Mouse (Mus musculus): ENCODE data around the gene Dmrtc1c1. TPM values are rescaled to one million over a fixed set of nuclear protein-coding genes. Genes with fewer than 3 reads are reported as not detected.
"Not testable (repeated sequence)": the region's sequence is repeated elsewhere in the genome, so short reads cannot be mapped to it uniquely, and the experiment has no call there.

The Dmrtc1c1 gene
- polyA plus RNA-seq (2015; fragmentation: Nextera tagmentation; extraction: Ambion mirVana): not detected in 2 replicates

- H3K27ac ChIP-seq (ENCODE audit: low read length); H3K9me3 ChIP-seq (ENCODE audit: low read length); ATAC-seq (ENCODE audit: low FRiP score, low TSS enrichment); H3K4me3 ChIP-seq (ENCODE audit: low read length); H3K4me2 ChIP-seq (replicated peaks; ENCODE audit: low read depth, low read length); H3K36me3 ChIP-seq (ENCODE audit: insufficient read depth, low read length); H3K27me3 ChIP-seq (ENCODE audit: insufficient read depth, low read length); H3K9ac ChIP-seq (replicated peaks; ENCODE audit: low read length); H3K4me1 ChIP-seq (ENCODE audit: insufficient read depth, low read length): not testable (repeated sequence)
- 100% methylated on average over 3 of the region's 14 CpGs for WGBS
These were observed at the start of gene Dmrtc1c1 for GRCm38 (mm10) chrX:102802663-102803062. Dmrtc1c1 (plus strand) TSS chrX:102802963.

GRCm38 (mm10) chrX:102765878-102766277, 36.9 kb upstream of the Dmrtc1c1 start:
- 25% methylated on average over 4 of the region's 4 CpGs for WGBS
- peaks cover 2% of the 10 kb centered on the region; the same call in 1 of the 2 replicates for H3K27me3 ChIP-seq (ENCODE audit: insufficient read depth, low read length)
- peak; percentile 76; the same call in 1 of the 2 replicates for ATAC-seq (ENCODE audit: low FRiP score, low TSS enrichment)
- H3K9ac ChIP-seq (replicated peaks; ENCODE audit: low read length): no peak overlapping the region
- H3K4me2 ChIP-seq (replicated peaks; ENCODE audit: low read depth, low read length): no peak overlapping the region
- no peaks in the 10 kb centered on the region for H3K36me3 ChIP-seq (ENCODE audit: insufficient read depth, low read length)
- no peaks in the 10 kb centered on the region for H3K4me1 ChIP-seq (ENCODE audit: insufficient read depth, low read length)
- no peak overlapping the region for H3K27ac ChIP-seq (ENCODE audit: low read length)
- H3K9me3 ChIP-seq (ENCODE audit: low read length): no peaks in the 10 kb centered on the region
- H3K4me3 ChIP-seq (ENCODE audit: low read length): no peak overlapping the region

- no peak overlapping the region for H3K27ac ChIP-seq (ENCODE audit: low read length)
- no peaks in the 10 kb centered on the region for H3K4me1 ChIP-seq (ENCODE audit: insufficient read depth, low read length)
- no peaks in the 10 kb centered on the region for H3K36me3 ChIP-seq (ENCODE audit: insufficient read depth, low read length)
- 63% methylated on average over 4 of the region's 4 CpGs for WGBS
- no peak overlapping the region for H3K4me2 ChIP-seq (replicated peaks; ENCODE audit: low read depth, low read length)
- H3K9me3 ChIP-seq (ENCODE audit: low read length): no peaks in the 10 kb centered on the region
- H3K9ac ChIP-seq (replicated peaks; ENCODE audit: low read length): no peak overlapping the region
- ATAC-seq (ENCODE audit: low FRiP score, low TSS enrichment): no peak
- no peak overlapping the region for H3K4me3 ChIP-seq (ENCODE audit: low read length)
- H3K27me3 ChIP-seq (ENCODE audit: insufficient read depth, low read length): peaks cover 6% of the 10 kb centered on the region
These were observed 9.5 kb downstream of the Dmrtc1c1 start for GRCm38 (mm10) chrX:102812311-102812710.

GRCm38 (mm10) chrX:102854516-102854915, 51.8 kb downstream of the Dmrtc1c1 start, which contains the start of gene Dmrtc1c2:
Dmrtc1c2 (minus strand) TSS chrX:102854616.
- H3K4me1 ChIP-seq (ENCODE audit: insufficient read depth, low read length); H3K36me3 ChIP-seq (ENCODE audit: insufficient read depth, low read length); H3K9me3 ChIP-seq (ENCODE audit: low read length); H3K27ac ChIP-seq (ENCODE audit: low read length); H3K27me3 ChIP-seq (ENCODE audit: insufficient read depth, low read length); H3K9ac ChIP-seq (replicated peaks; ENCODE audit: low read length); H3K4me3 ChIP-seq (ENCODE audit: low read length); H3K4me2 ChIP-seq (replicated peaks; ENCODE audit: low read depth, low read length); ATAC-seq (ENCODE audit: low FRiP score, low TSS enrichment): not testable (repeated sequence)
- 84% methylated on average over 2 of the region's 13 CpGs for WGBS

Other genes starting within 250 kb of the Dmrtc1c1 start
- 7.6 and 9.6 TPM in 2 replicates for gene Phka1, start 158.7 kb upstream of the Dmrtc1c1 start, polyA plus RNA-seq (2015; fragmentation: Nextera tagmentation; extraction: Ambion mirVana)
- gene Gm3880, start 116.0 kb upstream of the Dmrtc1c1 start, polyA plus RNA-seq (2015; fragmentation: Nextera tagmentation; extraction: Ambion mirVana): not detected in 2 replicates
- gene Gm9112, start 95.3 kb upstream of the Dmrtc1c1 start, polyA plus RNA-seq (2015; fragmentation: Nextera tagmentation; extraction: Ambion mirVana): not detected in 2 replicates
- gene Dmrtc1b, start 95.1 kb upstream of the Dmrtc1c1 start, polyA plus RNA-seq (2015; fragmentation: Nextera tagmentation; extraction: Ambion mirVana): not detected in 2 replicates
- not detected in 2 replicates for gene Dmrtc1c2, start 51.7 kb downstream of the Dmrtc1c1 start, polyA plus RNA-seq (2015; fragmentation: Nextera tagmentation; extraction: Ambion mirVana)
- gene 1700031F05Rik, start 65.0 kb downstream of the Dmrtc1c1 start, polyA plus RNA-seq (2015; fragmentation: Nextera tagmentation; extraction: Ambion mirVana): not detected in 2 replicates
- gene Dmrtc1a, start 105.7 kb downstream of the Dmrtc1c1 start, polyA plus RNA-seq (2015; fragmentation: Nextera tagmentation; extraction: Ambion mirVana): 1.3 and 1.5 TPM in 2 replicates
- not detected in 2 replicates for gene 1700011M02Rik, start 105.9 kb downstream of the Dmrtc1c1 start, polyA plus RNA-seq (2015; fragmentation: Nextera tagmentation; extraction: Ambion mirVana)
- gene 1700018G05Rik, start 125.4 kb downstream of the Dmrtc1c1 start, polyA plus RNA-seq (2015; fragmentation: Nextera tagmentation; extraction: Ambion mirVana): not detected in 2 replicates

Data from kidney, embryonic 16.5 days (tissue).